Mouse (Mus musculus) brain, embryonic 14.5 days (tissue): ENCODE results near the gene Il6ra. TPM values are rescaled to one million over a fixed set of nuclear protein-coding genes. Genes with fewer than 3 reads are reported as not detected.
"Not testable (repeated sequence)": the region's sequence is repeated elsewhere in the genome, so short reads cannot be mapped to it uniquely, and the experiment has no call there.

Experiments
- DNase-seq: peaks from one replicate; pipeline ENCODE4 v3.0.0-alpha.2; 2011; ENCODE audit warnings: low read depth
- CTCF ChIP-seq: fragments of 200-500 bp; IDR thresholded peaks from 2 replicates; pipeline ENCODE4 v1.5.1; 2012; ENCODE audit warnings: inconsistent platforms, mild to moderate bottlenecking, moderate library complexity, borderline replicate concordance; ENCODE audit not compliant: insufficient read depth, insufficient read length; ENCODE audit errors: extremely low read depth
- POLR2A ChIP-seq: fragments of 200-500 bp; IDR thresholded peaks from 2 replicates; pipeline ENCODE4 v1.6.1; 2012; ENCODE audit warnings: mild to moderate bottlenecking, inconsistent platforms, borderline replicate concordance; ENCODE audit not compliant: poor library complexity, insufficient read depth, insufficient read length, severe bottlenecking; ENCODE audit errors: extremely low read depth
- polyA plus RNA-seq: library from polyadenylated mRNA; depleted of rRNA; stranded (reverse); fragments of >200 nt; gene quantifications from 2 replicates; pipeline ENCODE4 v1.2.3, GENCODE M21; 2012

The Il6ra gene
- polyA plus RNA-seq, 1 experiment: 0.93 TPM

GRCm38 (mm10) chr3:89870472-89871271 is 42.3 kb downstream of the Il6ra start:
- TF ChIP-seq POLR2A: no peak
- no peak for DNase-seq

- no peak for TF ChIP-seq POLR2A
- no peak for DNase-seq
Measured at GRCm38 (mm10) chr3:89869556-89869955, 43.4 kb downstream of the Il6ra start.

GRCm38 (mm10) chr3:89868956-89869355 is 44.0 kb downstream of the Il6ra start:
- peak; percentile 26 for DNase-seq
- TF ChIP-seq POLR2A (no peak), CTCF (no peak)

- DNase-seq: peak; percentile 80
Measured at GRCm38 (mm10) chr3:89868357-89868756, 44.6 kb downstream of the Il6ra start.

GRCm38 (mm10) chr3:89867651-89868050 is 45.3 kb downstream of the Il6ra start:
- no peak for TF ChIP-seq POLR2A
- no peak for TF ChIP-seq CTCF
- DNase-seq: peak; percentile 93

More at GRCm38 (mm10) chr3:89868357-89868756, 44.6 kb downstream of the Il6ra start:
- no peak for TF ChIP-seq POLR2A

GRCm38 (mm10) chr3:89865764-89866163 is 47.2 kb downstream of the Il6ra start:
- DNase-seq: no peak
- TF ChIP-seq POLR2A: no peak
- TF ChIP-seq CTCF: no peak

GRCm38 (mm10) chr3:89865020-89865419 is 48.0 kb downstream of the Il6ra start:
- TF ChIP-seq CTCF (no peak), POLR2A (no peak)
- DNase-seq: no peak

GRCm38 (mm10) chr3:89863716-89864509 is 49.1 kb downstream of the Il6ra start:
- no peak for TF ChIP-seq POLR2A
- TF ChIP-seq CTCF: no peak
- DNase-seq: no peak

GRCm38 (mm10) chr3:89863276-89863675 is 49.7 kb downstream of the Il6ra start:
- DNase-seq: not testable (repeated sequence)

GRCm38 (mm10) chr3:89862182-89862761 is 50.7 kb downstream of the Il6ra start:
- no peak for DNase-seq
- TF ChIP-seq CTCF: no peak
- TF ChIP-seq POLR2A: no peak

GRCm38 (mm10) chr3:89861070-89861469 is 51.9 kb downstream of the Il6ra start:
- DNase-seq: peak; percentile 86

GRCm38 (mm10) chr3:89860343-89860742 is 52.7 kb downstream of the Il6ra start:
- no peak for TF ChIP-seq CTCF
- TF ChIP-seq POLR2A: no peak

More at GRCm38 (mm10) chr3:89861070-89861469, 51.9 kb downstream of the Il6ra start:
- no peak for TF ChIP-seq POLR2A
- TF ChIP-seq CTCF: no peak

GRCm38 (mm10) chr3:89859936-89860335 is 53.1 kb downstream of the Il6ra start:
- DNase-seq: no peak

More at GRCm38 (mm10) chr3:89860343-89860742, 52.7 kb downstream of the Il6ra start:
- no peak for DNase-seq

More at GRCm38 (mm10) chr3:89859936-89860335, 53.1 kb downstream of the Il6ra start:
- no peak for TF ChIP-seq POLR2A
- TF ChIP-seq CTCF: no peak
